Mouse (Mus musculus): ENCODE measurements around the gene Trim2.

GRCm38 (mm10) chr3:84281936-84282371 lies 24.7 kb downstream of the Trim2 start:
- TF ChIP-seq CTCF (IDR thresholded peaks at IDR 0.05; ENCODE audit: control insufficient read depth, insufficient read depth, low read length) (no peak), POLR2A (IDR thresholded peaks at IDR 0.05; ENCODE audit: borderline replicate concordance, control insufficient read depth, low read depth, low read length) (no peak)

Measured in bone marrow, adult 2 months (tissue).